Mouse (Mus musculus) gastrocnemius, adult 18-20 months (tissue): ENCODE measurements around the gene Cdiptos. TPM values are rescaled to one million over a fixed set of nuclear protein-coding genes. Genes with fewer than 3 reads are reported as not detected.

ENCODE experiments used
- DNase-seq: peaks from one replicate; pipeline ENCODE4 v3.0.0; 2021; ENCODE audit warnings: low spot score
- long read RNA-seq, 2 experiments: library from polyadenylated mRNA; stranded (forward); transcript quantifications; one replicate each; pipeline ENCODE4 v2.0.0; 2021
- total RNA-seq, 2 experiments: library from RNA; stranded (reverse); gene quantifications; 2 replicates each; pipeline ENCODE4 v1.2.3; 2021

Cdiptos gene
- under 1 TPM in 1 of 2 experiments, not detected in 1; 0.24 TPM for total RNA-seq
- long read RNA-seq, experiment 1, result 0 reads
- long read RNA-seq, experiment 2, result 0 reads

DNA sequence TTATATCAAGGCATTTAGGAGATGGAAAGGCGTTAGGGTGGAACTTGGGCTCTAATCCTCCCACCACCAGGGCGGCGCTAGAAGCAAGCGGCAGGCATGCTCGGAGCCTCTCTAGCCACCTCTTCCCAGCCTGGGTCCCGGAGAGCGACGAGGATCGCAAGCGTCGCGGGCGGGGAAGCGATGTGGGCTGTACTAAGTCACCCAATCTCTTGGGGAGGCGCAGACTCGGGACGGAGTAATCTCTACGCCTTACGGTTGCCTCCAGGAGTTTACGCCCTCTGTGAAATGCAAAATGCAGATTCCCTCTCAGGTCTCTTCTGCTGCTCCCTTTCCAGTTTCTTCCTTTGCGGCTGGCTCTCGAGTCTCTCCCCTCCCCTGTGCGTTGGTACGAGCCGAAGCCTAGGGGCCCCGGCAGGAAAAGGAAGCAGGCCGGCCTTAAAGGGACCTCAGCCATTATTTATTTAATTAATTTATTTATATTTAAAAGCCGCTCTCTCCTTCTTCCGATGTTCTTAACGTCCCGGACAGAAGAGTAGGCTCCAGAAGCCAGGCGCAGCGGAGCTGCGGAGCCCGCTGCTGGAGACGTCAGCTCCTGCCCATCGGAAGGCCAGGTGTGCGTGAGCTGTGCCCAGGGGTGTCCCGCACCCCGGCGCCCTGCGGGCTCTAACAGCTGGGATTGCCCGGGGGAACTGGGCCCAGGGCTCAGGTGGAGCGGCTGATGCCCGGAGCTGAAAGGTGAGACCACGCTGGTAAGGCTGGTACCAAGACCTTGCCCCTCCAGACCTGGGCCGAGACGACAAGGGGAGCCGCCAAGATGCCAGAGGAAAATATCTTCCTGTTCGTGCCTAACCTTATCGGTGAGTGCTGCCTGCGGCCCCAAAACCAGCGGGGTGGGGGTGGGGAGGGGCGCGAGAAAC lies at the start of gene Cdiptos:
Cdiptos (minus strand) TSS at position 149 of the 917 bp plus-strand sequence.
- peak; percentile 96 for DNase-seq

GRCm38 (mm10) chr7:127024755-127025555 lies 49.1 kb upstream of the Cdiptos start:
- peak; percentile 71 for DNase-seq

- no peak for DNase-seq
Observed at GRCm38 (mm10) chr7:127023896-127024690, 48.2 kb upstream of the Cdiptos start.

DNA sequence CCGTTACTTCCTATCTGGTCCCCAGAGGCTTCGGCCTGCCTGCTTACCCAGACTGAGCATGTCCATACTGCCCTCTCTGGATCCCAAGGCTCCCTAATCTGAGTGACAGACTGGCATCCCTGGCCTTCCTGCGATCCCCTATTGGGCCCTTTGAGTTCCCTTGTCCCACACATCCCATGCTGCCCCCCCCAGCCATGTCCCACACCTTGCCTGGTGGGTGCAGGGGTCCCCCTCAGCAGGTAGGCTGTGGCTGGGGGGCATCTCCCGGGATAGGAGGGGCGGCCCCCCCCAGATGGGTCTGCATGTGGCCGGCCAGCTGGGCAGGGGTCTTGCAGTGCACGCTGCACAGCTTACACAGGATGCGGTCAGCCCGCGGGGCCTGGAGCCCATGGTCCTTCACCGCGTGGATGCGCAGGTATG lies 47.4 kb upstream of the Cdiptos start:
- no peak for DNase-seq

GRCm38 (mm10) chr7:127022528-127023271 lies 46.8 kb upstream of the Cdiptos start:
- no peak for DNase-seq

DNA sequence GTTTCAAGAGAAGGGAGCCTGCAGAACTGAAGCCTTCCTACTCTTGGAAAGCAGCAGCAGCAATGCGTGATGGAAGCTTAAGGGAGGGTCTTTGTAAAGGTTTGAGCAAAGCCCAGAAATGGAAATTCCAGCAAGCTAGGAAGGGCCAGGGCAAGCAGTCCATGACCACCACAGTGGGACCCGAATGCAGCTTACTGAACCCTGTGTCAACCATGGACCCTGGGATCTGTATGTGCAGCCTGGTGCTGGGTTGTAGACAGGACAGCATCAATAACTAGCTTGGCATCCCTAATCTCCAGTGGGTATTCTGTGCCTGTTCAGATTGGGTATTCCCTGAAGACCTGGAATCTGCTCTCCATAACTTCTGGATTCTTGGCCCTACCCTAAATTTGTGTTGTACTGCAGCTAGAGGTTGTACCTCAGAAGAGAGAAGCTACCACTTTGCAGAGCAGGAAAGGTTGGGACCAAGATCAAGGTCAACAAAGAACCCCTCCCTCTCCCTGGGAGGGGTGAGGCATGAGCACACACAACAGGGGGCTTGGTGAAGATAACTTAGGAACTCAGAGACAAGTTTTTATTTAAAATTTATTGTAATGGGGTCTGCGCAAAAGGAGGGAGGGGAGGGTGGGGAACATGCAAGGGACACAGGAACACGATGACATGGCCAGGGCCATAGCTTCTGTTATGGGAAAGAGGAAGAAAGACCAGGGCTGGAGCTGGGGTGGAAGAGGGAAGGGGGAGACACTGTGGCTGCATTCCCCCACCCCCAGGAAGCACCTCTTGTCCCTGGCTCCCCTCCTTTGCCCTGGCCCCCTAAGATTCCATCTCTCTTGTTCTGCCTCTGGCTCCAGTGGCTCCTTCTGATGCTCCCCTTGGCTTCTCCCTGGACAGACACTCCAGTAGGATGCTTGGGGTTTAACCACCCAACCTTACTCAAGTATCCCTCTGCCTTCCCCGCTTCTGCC lies 45.9 kb upstream of the Cdiptos start:
- DNase-seq, result no peak

DNA sequence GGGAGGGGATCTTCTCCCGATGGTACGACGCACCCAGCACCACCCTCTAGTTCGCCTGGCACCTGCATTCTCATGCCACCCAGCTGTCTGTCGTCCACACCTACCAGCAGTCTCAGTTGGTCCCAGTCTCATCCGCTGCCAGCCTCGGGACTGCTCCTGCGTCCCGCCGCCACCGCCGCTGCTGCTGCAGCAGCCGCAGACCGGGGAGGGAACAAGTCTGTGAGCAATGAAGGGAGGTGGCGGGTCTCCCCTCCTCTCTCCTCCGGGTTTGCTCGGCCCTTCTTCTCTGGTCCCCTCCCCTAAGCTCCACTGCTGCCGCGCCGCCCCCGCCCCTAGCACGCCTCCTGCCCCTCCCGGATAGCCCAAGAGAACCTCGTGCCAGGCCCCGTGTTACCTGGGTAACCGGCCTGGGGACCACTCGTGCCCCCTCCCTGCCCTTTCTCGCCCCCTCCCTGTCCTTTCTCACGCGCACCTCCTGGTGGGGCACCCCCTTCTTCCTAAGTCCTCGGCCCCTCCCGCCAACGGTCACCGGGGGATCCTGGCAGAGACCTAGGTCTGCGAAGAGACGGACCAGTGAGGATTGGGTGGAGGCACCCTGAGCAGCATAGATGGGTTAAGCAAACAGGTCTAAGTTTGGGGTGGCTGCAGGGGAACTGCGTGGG lies 45.1 kb upstream of the Cdiptos start, which contains the start of the genes Gm42742 and Prrt2:
Gm42742 (minus strand) TSS at position 197 of the 662 bp plus-strand sequence.
Prrt2 (minus strand) TSS at position 311 of the 662 bp plus-strand sequence.
- no peak for DNase-seq

DNA sequence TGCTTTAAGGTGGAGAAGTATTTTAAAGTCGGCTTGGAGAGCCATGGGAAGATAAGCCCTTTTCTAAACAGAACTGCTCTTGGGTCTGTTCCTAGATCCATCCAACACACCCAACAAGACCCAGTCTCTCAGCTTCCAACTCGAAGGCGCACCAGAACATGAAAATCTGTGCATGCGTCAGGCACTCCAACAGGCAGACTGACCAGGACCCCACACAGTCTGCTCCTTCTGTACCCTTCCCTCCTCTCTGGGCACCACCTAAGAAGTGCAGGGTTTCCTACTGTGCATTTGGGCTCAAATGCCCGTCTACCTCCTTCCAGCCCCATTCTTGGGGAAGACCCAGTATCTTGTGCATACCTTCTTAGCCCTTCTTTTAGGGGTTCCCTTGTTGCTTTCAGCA lies 44.6 kb upstream of the Cdiptos start:
- no peak for DNase-seq

DNA sequence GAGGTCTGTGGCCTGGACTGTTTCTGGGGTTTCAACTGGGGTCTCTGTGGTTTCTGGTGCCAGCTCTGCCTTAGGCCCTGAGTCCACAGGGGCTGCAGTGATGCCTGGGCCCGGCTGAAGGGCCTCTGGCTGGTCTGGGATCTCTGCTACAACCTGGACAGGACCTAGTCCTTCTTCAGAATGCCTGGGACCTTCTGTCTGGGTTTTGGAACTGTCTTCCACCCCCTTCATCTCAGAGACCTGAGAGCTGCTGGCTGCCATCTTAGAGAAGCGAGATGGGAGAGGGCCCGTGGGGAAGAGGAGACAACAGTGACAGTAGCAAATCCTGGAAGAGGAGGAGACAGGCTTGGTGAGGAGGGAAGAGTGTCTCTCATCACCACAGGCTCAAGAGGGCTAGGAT lies 44.1 kb upstream of the Cdiptos start:
- no peak for DNase-seq

DNA sequence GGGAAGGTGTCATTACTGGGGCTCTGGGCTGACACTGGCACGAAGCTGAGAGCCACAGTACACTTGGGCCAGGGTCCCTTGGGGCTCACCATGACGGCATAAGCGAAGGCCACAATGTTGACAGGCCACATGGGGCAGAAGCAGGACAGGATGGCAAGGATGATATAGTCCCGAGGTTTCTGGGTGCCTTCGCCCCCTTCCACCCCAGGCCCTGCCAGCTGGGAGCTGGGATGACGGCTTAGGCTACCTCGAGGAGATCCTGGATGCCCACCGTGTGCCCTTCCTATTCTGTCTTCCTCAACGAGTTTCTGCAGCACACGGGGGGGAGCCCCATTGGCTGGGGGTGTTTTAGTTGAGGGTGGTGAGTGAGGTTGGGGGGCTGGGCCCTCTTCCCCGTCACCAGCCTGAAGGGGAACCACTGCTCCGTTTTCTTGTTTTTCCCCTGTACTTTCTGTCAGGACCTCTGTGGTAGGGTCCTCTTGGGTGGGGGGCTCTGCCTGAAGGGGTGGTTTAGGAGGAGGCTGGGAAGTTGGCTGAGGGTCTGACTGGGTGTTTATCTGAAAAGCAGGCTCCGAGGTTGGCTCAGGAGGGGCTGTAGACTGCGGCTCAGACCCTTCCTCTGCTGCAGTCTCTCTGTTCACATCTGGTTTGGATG lies 43.5 kb upstream of the Cdiptos start:
- DNase-seq, result no peak

DNA sequence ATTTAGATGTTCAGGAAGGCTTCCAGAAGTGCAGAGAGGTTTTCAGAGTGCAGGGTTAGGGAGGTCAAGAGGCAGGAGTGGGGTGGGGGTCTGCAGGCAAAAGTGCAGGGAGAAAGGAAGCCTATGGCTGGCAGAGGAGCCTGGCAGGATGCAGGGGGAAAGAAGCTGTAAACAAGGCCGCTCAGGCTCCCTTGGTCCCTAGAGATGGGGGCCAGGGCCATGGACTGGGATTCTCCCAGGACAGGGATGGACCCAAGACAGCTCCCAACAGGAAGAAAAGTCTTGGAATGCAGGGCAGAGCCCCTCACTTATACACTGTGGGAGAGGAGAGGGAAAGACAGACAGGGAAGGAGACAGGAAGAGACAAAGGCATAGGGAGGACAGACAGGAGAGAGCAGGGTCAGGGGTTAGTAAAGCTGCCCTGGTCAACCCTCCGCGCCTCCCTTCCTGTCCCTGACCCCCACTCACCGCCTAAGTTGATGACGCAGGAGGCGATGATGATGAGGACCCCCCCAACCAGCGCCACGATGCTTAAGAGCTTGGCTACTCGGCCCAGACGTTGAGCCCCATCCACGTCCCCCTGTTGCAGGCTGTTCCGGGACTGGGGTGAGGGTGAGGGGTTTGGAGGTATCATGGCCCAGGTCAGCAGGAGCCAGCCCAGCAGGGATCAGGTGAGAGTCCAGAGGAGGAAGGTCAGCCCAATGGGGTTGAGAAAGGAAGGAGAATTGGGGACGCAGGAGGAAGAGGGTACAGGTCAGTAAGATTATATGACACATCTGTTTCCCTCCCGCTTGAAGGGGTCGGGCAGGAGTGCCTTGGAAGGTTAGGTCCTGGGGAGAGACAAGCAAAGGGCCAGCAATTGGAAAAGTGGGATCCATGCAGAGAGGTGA lies 42.8 kb upstream of the Cdiptos start:
- no peak for DNase-seq

DNA sequence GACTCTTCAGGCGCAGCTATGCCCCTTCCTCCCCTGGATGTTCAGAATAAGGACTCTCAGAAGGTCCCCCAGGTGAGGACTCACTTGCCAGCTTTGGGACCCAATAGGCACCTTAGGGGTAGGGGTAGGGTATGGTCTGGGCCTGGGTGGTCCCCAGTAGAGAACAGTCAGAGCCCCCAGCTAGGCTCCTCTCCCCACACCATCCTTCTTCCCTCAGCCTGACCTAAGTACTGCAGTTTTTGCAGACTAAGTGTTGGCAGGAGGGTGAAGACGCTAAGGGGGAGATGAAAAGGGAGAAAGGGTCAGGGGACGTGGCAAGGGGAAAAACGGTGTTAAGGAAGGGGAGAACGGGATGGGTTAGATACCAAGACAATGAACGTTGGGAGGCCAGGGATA lies 42.0 kb upstream of the Cdiptos start:
- no peak for DNase-seq

DNA sequence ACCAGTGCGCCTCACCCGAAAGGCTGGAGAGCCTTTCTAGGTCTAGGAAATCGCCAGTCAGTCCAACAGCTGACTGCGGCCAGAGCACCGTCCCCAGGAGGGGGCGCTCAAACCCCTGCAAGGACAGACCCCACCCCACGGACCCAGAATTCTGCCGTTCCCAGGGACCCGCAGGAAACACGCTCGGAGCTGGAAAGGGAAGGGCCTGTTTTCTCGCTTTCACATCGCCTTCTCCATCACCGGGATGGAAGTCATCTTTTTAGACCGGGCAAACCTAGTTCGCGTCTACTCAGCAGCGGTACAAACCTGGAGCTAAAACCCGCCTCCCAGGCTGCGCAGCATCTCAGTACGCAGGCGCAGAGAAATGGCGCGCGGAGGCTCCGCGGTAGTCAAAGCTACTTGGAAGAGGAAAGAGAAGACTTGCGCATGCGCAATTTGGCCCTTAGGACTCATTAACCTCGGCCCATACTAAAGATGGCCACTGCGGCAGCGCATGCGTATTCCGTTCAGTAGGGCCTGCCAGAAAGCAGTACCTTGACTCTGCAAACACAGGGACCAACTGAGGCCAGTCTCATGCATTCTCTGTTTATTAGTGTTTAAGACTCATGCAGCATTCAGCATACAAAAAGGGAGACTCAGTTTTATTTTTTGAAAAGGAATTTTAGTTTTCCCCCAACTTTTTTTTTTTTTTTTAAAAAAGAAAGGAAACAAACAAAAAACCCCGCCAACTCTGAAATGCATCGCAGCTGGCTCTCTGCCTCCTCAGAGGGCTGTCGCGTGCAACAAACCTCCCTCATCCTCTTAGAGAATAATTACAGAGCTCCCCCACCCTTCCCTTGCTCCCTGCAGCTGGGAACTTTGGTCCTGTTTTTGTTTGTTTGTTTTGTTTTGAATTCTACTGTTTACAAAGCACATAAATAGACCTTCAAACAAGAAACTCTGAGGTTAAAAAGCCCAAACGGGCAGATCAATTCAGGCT lies 41.4 kb upstream of the Cdiptos start, which contains the start of gene Pagr1a:
Pagr1a (minus strand) TSS at position 382 of the 979 bp plus-strand sequence.
- peak; percentile 97 for DNase-seq

- DNase-seq, result no peak
Observed at GRCm38 (mm10) chr7:127016486-127016938, 40.6 kb upstream of the Cdiptos start.

GRCm38 (mm10) chr7:127016481-127016485 lies 40.4 kb upstream of the Cdiptos start, which contains the start of gene Pagr1b:
Gene Pagr1b (minus strand): TSS chr7:127016484.
- DNase-seq, result no peak

DNA sequence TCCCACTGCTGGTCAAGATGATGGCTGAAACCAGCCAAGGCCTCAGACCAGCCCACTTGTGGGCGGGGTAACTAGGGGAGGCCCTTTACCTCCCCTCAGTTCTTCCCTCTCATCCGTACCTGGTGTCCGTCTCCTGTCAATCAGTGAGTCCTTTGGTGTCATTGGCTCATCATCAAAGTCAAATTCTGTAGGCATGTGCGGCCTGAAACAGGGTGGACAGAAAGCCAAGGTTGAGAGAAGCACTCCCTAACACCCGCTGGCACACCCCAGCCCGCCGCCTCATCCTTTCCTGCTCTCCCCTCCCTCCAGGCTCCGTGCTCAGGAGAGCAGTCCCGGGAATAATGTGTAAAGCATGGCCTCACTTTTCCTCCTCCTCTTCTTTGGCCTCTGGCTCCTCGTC lies 40.2 kb upstream of the Cdiptos start:
- no peak for DNase-seq
